Mouse (Mus musculus) stomach, postnatal 0 days (tissue): ENCODE data around the gene Cd3eap. TPM values are rescaled to one million over a fixed set of nuclear protein-coding genes. Genes with fewer than 3 reads are reported as not detected.

Source experiments
- ATAC-seq: fragments of 200-750 bp; cut with Nextera tagmentation; 2 replicates; pipeline ENCODE4 v1.8.0; 2017; ENCODE audit not compliant: low FRiP score, low TSS enrichment
- DNase-seq: peaks from one replicate; pipeline ENCODE4 v3.0.0-alpha.2; 2016; ENCODE audit warnings: low spot score
- H3K27ac ChIP-seq: fragments of 300-500 bp; sonication (generic); replicated peaks from 2 replicates; pipeline ENCODE4 v1.5.1; 2014; ENCODE audit warnings: mild to moderate bottlenecking, control low read depth
- H3K27me3 ChIP-seq: fragments of 300-500 bp; sonication (generic); 2 replicates; pipeline ENCODE4 v1.6.1; 2014; ENCODE audit warnings: low read length; ENCODE audit not compliant: control insufficient read depth, insufficient read depth
- H3K36me3 ChIP-seq: fragments of 300-500 bp; sonication (generic); 2 replicates; pipeline ENCODE4 v1.6.1; 2014; ENCODE audit warnings: low read length, mixed read lengths; ENCODE audit not compliant: control insufficient read depth, insufficient read depth
- H3K4me1 ChIP-seq: fragments of 300-500 bp; sonication (generic); replicated peaks from 2 replicates; pipeline ENCODE4 v1.6.1; 2014; ENCODE audit warnings: antibody characterized with exemption; ENCODE audit not compliant: control insufficient read depth, insufficient read depth
- H3K4me2 ChIP-seq: fragments of 300-500 bp; sonication (generic); replicated peaks from 2 replicates; pipeline ENCODE4 v1.6.1; 2014; ENCODE audit warnings: low read depth, mild to moderate bottlenecking, control low read depth, moderate library complexity
- H3K4me3 ChIP-seq: fragments of 300-500 bp; sonication (generic); 2 replicates; pipeline ENCODE4 v1.5.1; 2014; ENCODE audit warnings: low read depth, low read length, control low read depth
- H3K9ac ChIP-seq: fragments of 300-500 bp; sonication (generic); 2 replicates; pipeline ENCODE4 v1.6.1; 2014; ENCODE audit warnings: mild to moderate bottlenecking, low read length, control low read depth, mixed read lengths
- H3K9me3 ChIP-seq: fragments of 300-500 bp; sonication (generic); 2 replicates; pipeline ENCODE4 v1.6.1; 2016; ENCODE audit warnings: low read length; ENCODE audit not compliant: control insufficient read depth
- CTCF ChIP-seq: IDR thresholded peaks from 2 replicates; pipeline ENCODE4 v1.5.1; 2016; ENCODE audit warnings: antibody characterized with exemption, low read depth, mild to moderate bottlenecking, moderate library complexity
- EP300 ChIP-seq: optimal IDR thresholded peaks from 2 replicates; pipeline ENCODE3; 2016; ENCODE audit warnings: antibody characterized with exemption
- WGBS: fragments of 180-500 bp; shearing (Covaris S2); extraction: QIAGEN DNeasy Blood & Tissue Kit; methylation state at CpG from one replicate; pipeline ENCODE4 v1.1.7; 2014; 5-methylcytosine and 5-hydroxymethylcytosine counted together
- polyA plus RNA-seq: library from polyadenylated mRNA; unstranded; fragments of >200 nt; fragmentation: Nextera tagmentation; extraction: Ambion mirVana; gene quantifications from 2 replicates; pipeline ENCODE4 v1.2.1, GENCODE M21; 2015

Cd3eap gene
- polyA plus RNA-seq, 1 experiment from 2014 or later, result 13.4 TPM

DNA sequence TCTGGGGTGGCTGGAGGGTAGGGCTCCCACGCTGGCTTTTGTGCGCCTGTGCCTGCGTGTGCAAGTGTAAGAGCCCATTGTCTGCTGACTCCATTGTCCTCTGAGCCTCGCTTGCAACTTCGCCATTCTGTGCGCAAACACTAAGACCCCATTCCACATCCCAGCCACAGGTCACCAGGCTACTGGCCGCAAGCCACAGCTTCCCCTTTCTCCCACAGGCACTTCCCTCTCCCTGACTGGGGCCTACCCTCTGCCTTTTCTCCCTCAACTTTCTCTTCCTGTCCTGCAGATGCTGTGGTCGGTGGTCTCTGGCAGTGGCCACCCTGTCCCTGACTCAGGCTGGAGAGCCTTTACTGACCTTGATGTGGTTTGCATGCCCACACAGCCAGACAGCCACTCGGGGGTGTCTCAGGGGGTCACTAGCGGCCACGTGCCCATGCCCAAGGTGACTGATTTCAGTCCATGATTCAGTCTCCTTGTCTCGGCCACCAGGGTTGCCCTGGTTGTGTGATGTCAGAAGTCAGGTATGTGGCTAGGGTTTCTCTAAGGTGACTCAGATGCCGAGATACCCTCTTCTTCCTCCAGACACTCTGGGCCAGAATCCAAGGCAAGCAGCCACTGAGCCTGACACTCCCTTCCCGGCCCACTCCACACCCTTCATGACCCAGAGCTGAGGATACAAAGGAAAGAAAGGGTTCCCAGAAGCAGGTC, 42.7 kb downstream of the Cd3eap start:
- peak; percentile 65 for DNase-seq
- 40% methylated on average over 14 of the region's 14 CpGs for WGBS
- peak; percentile 50 for ATAC-seq
- H3K9ac ChIP-seq, result no peak overlapping the region
- H3K9me3 ChIP-seq, result no peaks in the 10 kb centered on the region
- H3K4me3 ChIP-seq, result no peak overlapping the region
- no peaks in the 10 kb centered on the region; the same call in 1 of the 2 replicates for H3K4me1 ChIP-seq
- H3K27ac ChIP-seq, result no peak overlapping the region
- TF ChIP-seq CTCF (no peak), EP300 (no peak)
- H3K27me3 ChIP-seq, result no peaks in the 10 kb centered on the region
- no peak overlapping the region for H3K4me2 ChIP-seq
- H3K36me3 ChIP-seq, result no peaks in the 10 kb centered on the region

DNA sequence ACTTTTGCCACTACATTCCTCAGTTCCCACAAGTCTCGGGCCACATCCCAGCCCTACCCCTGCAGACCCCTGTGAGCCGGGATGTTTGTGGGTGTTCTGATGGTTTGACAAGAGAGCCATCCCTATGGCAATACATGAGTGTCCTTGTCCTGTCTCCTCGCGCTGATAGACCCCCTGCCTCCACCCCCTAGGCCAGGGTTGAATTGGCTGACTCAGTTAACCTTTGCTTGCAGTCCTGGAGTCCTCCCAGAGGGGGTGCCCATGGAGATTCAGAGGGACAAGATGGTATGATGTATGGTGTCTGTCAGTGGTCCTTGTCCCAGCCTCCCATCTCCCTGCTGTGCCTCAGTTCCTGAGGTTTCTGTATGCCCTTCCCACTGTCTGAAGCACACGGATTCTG, 45.2 kb downstream of the Cd3eap start:
- no peak overlapping the region for H3K4me3 ChIP-seq
- no peak overlapping the region for H3K4me2 ChIP-seq
- no peak overlapping the region for H3K9ac ChIP-seq
- no peak overlapping the region for H3K27ac ChIP-seq
- ATAC-seq, result no peak
- H3K4me1 ChIP-seq, result 0 out of 2 replicates have a peak, but pooled peaks cover 3% of the 10 kb centered on the region
- no peaks in the 10 kb centered on the region for H3K36me3 ChIP-seq
- no peaks in the 10 kb centered on the region for H3K27me3 ChIP-seq
- no peak for DNase-seq
- H3K9me3 ChIP-seq, result no peaks in the 10 kb centered on the region
- 51% methylated on average over 5 of the region's 5 CpGs for WGBS
- TF ChIP-seq CTCF, result no peak
- no peak for TF ChIP-seq EP300

DNA sequence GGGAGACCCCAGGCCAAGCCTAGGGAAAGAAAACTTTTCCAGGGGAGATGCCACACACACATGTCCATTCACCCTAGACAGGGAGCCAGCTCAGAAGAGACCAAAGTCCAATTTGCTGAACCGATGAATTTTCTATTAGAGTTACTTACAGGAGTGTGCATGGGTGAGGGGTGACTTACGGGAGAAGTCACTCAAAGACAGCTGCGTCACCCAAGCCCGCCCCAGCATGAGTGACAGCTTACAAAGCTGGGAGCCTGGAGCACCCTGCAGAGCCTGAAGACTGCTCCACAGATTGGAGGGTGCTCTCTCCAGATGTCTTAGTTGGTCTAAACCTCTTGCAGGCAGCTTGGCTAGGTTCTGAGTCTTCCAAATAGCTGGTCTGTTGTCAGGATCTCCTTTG, 47.3 kb downstream of the Cd3eap start:
- ATAC-seq (no peak), DNase-seq (no peak)
- no peak overlapping the region for H3K4me2 ChIP-seq
- TF ChIP-seq CTCF (no peak), EP300 (no peak)
- no peak overlapping the region for H3K4me3 ChIP-seq
- H3K4me1 ChIP-seq, result 0 out of 2 replicates have a peak, but pooled peaks cover 3% of the 10 kb centered on the region
- H3K27ac ChIP-seq, result no peak overlapping the region
- WGBS, result 26% methylated on average over 4 of the region's 4 CpGs
- no peaks in the 10 kb centered on the region for H3K36me3 ChIP-seq
- no peaks in the 10 kb centered on the region for H3K9me3 ChIP-seq
- no peak overlapping the region for H3K9ac ChIP-seq
- no peaks in the 10 kb centered on the region for H3K27me3 ChIP-seq

DNA sequence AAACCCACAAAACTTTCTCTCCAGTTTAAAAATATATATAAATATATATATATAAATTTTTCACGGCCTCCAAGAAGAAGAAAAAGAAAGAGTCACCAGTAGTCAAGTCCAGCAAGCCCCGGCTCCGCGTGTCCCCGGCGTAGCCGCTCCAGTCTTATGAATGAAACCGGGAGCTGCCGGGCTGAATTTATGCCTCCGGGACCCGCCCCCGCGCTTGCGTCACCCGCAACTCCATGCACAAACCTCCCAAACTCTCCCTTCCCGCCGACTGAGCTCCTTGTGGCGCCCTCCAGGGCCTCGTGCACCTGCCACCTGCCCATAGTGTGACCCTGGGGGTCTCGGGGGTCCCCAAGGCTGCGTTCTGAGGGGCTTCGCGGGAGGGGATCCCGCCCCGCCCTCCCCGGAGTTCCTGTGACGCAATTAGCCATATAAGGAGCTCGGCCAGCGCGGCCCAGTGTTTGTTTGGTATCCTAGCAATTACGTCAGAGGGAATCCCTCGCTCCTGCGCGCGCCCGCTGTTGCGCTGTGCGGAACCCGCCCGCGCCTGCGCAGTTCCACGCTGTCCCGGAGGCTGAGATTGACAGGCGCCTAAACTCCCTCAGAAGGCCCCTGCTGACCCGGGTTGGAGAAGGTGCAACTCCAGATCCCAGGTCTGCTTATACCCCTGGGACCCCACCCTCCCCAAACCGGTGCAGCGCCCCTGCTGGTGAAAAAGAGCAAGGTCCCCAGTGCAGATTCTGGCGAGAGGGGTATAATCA, 49.2 kb downstream of the Cd3eap start, which contains the start of gene Fosb:
Fosb (minus strand) TSS at position 168 of the 758 bp plus-strand sequence.
- Histone ChIP-seq H3K27me3 (no peaks in the 10 kb centered on the region; the same call in 1 of the 2 replicates), H3K4me1 (0 out of 2 replicates have a peak, but pooled peaks cover 3% of the 10 kb centered on the region), H3K4me2 (peak within 1 kb of the TSS; percentile 99), H3K9ac (peak within 1 kb of the TSS; percentile 67), H3K9me3 (no peaks in the 10 kb centered on the region), H3K4me3 (peak within 1 kb of the TSS; percentile 60), H3K36me3 (no peaks in the 10 kb centered on the region), H3K27ac (peak within 1 kb of the TSS; percentile 65)
- DNase-seq (peak; percentile 93), ATAC-seq (peak; percentile 86)
- TF ChIP-seq EP300 (no peak), CTCF (peak; percentile 68)
- under 1% methylated on average over 49 of the region's 49 CpGs for WGBS

DNA sequence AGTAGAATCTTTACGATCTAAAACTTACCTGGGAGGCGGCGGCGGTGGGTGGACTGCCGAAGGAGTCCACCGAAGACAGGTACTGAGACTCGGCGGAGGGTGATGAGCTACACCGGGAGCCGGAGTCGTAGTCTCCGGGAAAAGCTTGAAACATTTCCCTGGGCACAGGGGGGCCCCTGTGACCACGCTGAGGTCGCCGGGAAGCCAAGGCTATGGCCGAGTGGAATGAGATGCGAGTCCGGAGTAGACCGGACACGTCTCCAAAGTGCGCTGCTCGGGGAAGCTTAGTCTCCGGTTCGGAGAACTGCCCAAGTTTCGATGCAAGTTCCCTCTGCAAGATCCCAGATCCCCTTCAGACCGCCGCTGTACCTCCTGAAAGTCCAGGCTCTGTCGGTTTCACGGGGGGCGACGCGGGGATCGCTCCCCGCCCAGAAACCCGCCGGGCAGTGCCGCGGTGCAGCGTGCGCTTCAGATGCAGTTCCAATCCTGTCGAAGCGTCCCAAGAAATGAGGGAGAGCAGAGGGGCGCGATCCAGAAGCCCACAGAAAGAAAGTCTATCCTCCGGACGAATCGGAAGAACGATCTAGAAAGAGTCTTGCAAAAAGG, 49.9 kb downstream of the Cd3eap start:
- DNase-seq, result peak; percentile 26
- under 1% methylated on average over 48 of the region's 48 CpGs for WGBS

More for the DNA sequence above, 49.9 kb downstream of the Cd3eap start:
- Histone ChIP-seq H3K9ac (peak overlapping the region; percentile 48), H3K9me3 (no peaks in the 10 kb centered on the region), H3K4me1 (peaks cover 8% of the 10 kb centered on the region; the same call in 1 of the 2 replicates), H3K36me3 (no peaks in the 10 kb centered on the region), H3K4me2 (peak overlapping the region; percentile 99), H3K27me3 (no peaks in the 10 kb centered on the region; the same call in 1 of the 2 replicates), H3K27ac (no peak overlapping the region), H3K4me3 (peak overlapping the region; percentile 60)
- ATAC-seq, result no peak
- TF ChIP-seq EP300 (no peak), CTCF (no peak)
